Mouse (Mus musculus) cerebellum, adult 9-10 months (tissue): ENCODE measurements around the gene Coq8a.

Source experiments
- DNase-seq: peaks from one replicate; pipeline ENCODE4 v3.0.0; 2022

Coq8a gene

DNA sequence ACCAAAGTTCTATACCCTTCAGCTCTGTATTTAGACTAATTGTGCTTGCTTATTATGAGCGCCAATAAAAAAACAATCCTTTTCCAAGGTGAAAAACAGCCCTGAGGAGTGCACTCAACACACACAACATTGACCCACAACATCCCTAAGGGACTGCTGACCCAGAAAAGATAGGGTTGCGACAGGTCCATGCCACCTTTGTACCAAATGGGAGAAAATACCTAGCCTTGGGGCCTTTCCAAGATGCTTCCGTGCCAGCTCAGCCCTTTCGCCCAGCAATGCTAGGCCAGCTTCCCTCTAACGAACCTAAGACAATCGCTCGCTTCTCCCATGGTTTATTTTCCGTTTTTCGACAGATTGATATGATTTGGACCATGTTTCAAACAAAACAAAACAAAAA, 2.9 kb downstream of the Coq8a start:
- DNase-seq = peak; percentile 63

DNA sequence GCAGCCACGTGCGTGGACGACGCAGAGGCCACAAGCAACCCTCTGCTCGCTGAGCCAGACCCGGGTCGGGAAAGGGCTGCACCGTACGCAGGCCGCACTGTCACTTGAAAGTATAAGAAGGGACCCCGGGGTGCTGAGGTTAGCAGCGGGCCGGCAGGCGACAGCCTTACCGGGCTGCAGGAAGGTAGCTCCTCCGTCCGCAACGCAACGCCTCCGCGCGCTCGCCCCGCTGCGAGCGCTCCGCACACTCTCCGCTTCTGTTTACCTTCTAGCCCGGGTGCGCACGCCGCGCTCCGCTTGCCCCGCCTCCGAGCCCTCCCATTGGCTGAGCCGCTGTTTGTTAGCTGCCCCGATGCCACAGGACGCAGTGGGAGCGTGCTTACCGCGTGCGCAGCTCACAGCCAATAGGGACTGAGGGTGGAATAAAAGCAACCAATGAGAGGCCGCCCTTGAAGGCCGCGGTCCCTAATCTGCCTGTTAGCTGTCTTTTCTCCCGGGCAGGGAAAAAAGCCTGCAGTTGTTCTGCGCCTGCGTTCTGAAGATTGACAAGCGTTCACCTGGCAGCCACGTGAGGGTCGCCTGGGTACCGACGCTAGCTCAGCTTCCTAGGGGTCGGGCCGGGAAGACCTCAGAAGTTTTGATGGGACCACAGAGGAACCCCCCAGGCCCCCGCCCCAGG, 3.6 kb downstream of the Coq8a start:
- DNase-seq = peak; percentile 99

DNA sequence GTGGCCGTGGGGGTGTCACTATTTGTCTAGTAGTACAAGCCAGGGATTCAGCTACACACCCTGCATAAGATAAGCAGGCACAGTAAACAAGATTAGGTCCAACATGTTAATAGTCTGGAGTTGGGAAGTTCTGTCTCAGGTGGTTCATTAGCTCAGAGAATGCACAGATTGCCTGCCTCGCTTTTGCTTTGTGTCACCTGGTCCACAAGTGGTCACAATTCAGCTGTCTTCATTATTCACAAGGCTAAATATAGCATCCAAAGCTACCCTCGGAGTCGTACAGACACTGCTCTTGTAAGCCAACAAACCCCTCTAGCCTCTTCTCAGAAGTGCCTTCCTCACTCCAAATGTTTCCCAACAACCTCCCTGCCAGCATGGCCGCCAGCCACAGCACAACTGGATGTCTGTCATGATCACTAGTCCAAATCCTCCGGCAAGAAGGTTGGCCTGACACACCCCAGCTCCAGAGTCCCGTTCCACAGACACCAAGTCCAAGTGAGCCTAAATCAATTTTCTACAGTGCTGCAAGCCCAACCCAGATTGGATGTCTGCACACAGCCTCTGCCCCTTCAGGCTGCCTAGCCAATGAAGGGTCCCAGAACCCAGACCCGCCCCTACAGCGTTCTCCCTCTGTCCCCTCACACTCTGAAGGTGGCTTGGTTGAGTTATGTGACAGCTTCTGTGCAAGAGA, 4.5 kb downstream of the Coq8a start:
- peak; percentile 61 for DNase-seq

DNA sequence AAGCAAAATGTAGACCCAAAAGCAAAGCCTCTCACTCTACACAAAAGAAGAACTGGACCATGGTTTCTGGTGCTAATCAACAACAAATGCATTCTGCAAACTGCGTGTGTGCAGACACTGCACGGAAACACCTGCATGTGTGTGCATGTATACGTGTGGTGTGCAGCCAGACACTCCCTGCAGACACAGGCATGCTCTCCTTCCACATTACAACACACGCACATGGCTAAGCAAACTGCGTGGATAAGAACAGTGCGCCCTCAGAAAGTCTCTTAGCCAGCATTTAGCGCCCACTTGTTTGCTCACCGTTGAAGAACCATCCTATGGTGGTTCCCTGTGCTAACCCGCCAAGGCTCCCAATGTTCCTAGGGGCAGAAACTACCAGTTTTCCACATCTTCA, 5.4 kb downstream of the Coq8a start:
- DNase-seq = no peak

DNA sequence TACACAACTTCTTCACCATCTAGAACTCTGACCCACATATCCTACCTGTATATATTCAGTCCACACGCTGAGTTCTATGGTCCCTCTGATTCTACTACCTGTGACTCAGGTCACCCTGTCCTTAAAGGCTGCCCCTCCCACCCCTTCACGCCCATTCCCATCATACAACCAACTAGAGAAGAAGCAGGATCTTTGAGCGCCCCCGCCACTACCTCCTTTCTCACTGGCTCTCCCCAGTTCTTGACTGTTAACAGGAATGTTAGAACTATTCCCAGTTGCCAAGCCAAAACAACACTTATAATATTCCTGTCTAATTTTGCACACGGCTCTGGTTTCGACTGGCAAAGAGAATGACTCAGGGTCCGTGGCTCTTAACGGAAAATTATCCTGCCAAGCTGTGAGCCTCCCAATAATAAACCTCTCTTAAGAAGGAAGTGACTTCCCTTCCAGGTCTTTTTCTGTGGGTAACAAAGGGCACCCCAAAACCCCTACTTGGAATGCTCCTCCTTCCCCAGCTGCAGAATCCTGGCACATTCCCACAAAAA, 5.9 kb downstream of the Coq8a start:
- DNase-seq = no peak

DNA sequence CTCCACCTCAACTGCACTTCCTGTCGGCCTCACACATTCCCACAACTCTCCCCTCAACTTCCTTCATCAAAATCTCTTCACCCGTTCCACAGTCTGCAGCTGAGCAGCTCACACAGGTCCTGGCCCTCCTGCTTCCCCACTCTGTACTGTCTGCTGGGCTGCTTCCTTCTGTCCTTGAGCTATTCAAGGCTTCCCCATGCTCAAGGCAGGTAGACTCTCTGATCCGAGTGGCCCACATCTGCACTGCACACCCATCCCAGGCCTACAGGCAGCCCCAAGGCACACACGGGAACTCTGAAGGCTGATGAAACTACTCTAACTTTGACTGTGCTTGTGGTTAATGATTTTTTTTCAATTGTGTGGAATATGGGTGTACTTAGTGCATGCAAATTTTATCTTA, 6.5 kb downstream of the Coq8a start:
- no peak for DNase-seq

DNA sequence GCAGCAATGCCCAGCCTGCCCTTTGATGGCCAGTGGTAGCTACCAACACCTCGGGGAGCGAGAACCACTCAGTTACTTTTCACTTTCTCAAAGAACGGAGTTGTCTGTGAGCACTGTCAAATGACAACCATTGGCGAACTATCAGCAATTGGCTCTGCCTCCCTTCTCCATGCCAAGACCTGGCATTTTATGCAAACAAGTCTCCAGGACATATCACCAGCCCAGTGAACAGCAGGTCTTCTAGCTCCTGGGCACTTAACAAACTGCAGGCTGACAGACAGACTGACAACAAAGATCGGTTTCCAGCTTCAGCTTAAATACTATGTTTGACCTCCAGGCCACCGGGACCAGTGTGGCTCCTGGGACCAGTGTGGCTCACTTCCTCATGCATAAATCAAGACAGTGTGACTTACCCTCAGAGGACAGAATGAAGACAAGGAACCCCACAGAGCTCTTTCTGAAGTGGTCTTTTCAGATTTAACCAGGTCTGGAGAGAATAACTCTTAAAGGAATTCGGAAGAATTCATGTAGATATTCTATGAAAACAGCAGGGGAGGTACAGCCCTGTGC, 7.7 kb downstream of the Coq8a start:
- DNase-seq = no peak

DNA sequence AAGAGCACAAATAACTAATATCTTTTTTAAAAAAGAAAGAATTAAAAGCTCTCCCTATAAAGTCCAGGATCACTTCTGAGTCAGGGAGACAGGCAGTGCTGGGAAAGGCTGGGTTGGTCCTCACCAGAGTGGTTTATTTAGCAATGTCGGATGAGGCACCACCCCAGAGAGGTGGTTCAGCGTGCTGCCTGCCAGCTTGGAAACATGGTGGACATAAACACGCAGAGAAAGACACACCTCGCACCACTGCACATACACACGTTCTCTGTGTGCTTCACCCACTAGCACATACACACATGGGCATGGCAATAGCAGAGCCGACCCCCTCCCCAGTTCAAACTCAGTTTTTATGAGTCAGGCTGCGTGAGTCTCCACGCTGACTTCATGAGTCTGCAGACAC, 8.3 kb downstream of the Coq8a start:
- DNase-seq = no peak

DNA sequence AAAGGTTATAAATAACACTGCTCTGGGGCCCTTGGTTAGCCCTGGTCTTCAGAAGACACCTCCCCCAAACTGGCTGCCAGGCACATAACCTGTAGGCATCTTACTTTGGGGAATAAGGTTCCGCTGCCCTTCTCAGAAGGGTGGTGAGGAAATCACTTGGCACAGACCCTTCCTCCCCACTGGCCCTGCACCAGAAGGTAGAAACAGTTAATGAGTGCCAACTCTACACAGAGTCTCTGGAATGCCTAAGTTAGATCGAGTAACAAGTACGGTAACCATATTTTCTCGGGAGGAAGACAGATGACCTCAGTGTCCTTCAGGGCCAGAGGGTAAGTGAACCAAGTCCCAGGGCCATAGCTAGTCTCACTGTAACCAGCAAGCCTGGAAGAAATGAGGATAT, 10.5 kb downstream of the Coq8a start:
- no peak for DNase-seq

DNA sequence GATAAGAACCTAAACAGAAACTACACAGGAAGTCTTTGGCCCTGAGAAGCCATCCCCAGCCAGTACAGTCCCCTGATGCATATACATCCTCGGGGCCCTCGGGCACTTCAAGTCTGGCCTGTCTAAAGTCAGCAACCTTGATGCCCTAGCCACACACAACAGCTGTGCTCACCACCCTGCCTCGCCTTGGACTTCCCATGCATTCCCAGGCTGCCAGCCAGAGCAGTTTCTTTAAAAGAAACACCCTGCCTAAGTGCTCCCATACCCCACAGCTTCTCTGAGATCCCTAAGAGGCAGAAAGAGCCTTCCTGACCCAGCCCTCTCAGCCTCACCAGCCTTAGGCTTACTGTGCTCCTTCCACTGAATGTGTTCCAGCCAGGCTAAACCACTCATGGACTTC, 13.0 kb downstream of the Coq8a start:
- no peak for DNase-seq

DNA sequence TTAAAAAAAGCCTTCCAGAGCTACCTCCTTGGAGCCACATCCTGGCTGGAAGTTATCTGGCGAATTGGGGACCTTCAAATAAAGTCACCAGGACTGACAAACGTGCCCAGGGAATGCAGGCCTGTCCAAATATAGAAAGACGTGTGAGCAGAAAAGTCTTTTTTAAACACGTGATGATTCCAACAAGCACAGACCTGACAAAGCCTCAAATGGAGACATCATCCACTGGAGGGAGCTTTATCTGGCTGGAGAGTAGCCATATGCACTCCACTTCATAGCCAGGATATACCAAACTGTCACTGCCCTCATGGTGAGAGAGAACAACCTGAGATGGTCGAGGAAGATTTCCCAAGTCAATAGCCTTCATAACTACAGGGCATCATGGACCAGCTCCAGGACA, 13.5 kb downstream of the Coq8a start:
- no peak for DNase-seq

DNA sequence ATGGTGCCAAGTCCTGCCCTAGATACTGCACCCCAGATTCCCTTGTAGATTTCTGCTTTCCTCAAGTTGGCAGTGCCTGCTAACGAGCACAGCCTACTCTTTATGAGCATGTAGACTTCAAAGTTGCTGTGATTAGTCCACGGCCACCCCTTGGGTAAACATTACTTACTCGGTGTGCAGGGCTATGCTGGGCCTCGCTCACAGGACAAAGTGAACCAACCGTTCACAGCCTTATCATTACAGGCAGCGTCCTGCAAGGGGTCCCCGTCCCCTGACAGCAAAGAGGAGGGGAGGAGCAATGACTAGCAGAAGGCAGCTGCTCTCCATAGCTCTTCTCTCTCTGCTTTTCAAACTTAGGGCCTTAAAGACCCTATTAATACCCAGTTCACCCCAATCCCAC, 14.6 kb downstream of the Coq8a start:
- DNase-seq = no peak

DNA sequence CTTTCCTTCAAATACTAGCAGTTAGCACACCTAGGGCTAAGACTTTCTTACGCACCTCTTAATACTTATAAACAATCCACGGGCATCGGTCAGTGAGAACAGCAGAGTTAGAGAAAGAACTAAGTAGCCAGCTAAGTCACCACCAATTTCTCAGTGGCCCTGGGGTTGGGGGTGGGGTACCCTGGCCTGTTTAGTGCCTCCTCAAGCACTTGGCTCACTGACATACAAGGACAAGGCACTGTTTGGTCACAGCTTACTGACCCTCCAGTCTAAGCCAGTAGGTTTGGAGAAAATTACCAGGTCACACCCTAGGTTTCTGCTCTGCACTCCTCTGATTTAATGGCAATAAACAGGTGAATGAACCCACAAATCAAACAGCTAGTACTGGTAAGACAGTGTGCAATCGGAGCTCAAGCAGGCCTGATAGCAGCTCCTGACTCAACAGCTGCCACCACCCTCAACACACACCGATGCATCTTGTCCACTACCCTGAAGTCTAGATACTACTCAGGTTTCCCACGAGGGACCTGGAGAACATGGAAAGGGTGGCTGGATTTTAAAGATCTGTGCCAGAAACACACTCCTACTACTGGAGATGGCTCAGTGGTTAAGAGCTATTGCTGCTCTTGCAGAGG, 15.8 kb downstream of the Coq8a start:
- DNase-seq = no peak

DNA sequence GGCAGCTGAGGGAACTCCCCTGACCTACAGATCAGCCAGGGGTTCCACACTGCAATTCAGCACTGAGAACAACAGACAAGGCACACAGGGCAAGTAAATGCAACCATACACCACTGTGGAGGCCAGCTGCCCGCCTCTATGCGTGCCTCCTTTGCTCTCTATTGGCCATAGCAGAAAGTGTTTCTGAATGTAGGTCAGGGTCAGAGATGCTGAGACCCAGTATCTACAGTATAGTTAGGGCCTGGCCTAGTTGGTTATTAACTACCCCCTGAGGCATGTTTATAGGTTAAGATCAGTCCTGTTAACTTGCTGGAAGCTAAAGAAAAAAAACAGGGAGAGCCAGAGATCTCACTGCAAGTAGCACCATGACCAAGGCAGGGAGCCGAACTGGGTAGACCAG, 16.7 kb downstream of the Coq8a start:
- DNase-seq = no peak

DNA sequence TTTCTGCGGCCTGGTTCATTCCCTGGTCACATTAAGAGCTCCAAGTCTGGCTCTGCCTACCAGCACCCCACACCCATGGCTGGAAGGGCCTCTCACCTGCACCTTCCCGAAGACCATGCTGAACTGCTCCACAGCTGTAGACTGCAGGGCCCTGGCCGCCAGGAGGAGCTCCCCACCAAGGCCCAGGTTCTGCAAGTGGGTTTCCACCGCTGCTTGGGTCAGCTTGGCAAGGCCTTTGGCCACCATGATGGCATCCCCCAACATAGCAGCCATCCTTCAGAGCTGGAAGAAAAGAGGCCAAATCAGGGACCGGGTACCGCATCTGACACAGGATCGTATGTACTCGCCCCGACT, 17.5 kb downstream of the Coq8a start:
- no peak for DNase-seq

DNA sequence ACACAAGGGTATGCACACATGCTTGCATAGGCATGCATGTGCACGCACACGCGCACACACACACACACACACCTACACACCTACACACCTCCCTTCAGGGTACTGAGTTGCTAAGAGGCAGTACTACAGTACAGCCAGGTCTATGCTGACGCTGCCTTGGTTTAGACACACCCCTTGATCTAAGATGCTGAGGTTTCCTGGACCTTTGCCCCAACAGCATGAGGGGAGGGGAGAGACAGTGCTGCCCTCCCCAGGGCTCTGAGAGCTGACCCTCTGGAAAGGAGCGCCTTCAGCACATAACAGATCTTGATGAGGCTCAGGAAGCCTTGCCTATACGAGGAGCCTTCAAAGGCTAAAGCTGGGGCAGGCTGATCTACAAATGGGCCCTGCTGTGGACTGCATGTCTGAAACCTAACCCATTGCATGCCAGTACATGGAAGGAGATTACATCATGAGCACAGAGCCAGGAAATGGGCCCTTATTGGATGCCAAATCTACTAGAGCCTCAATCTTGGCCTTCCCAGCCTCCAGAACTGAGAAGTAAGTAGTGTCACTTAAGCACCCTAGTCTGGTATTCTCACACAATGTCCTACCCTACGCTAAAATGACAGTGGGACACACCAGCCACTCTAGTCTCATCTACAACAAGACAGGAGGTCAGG, 18.0 kb downstream of the Coq8a start:
- no peak for DNase-seq

DNA sequence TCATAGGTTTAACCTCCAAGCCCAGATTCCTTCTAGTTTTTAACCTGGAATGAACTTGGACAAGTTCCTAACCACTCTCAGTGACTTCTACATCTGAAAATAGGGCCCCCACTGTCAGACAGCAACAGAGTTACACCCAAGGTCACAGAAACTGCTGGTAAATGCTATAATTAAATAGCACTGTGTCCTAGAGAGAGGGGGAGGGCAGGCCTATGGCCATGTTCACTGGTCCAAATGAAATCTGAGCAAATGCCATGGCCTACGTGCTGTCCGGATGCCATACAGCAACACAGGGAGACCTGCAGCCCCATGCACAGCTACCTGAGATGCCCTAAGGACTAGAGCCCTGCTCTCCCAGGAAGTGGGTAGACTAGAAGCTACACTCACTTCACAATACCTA, 19.6 kb downstream of the Coq8a start:
- no peak for DNase-seq

DNA sequence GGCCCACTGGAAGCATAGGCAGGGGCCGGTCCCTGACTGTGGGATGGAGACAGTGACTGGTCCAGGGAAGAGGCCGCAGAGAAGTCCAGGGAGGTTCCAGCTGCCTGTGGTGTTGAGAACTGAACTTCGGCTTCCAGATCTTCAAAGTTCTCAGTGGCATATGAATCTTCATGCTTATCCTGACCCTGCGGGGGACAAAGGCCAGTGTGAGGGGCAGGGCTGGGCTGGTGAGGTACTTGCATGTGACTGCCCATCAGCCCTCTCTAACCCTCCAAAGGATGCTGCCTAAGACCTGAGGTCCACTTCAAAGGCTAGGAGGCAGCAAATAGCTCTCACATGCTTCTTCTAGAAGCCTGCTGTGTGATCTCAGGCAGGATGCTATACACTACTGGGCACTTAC, 20.3 kb downstream of the Coq8a start:
- no peak for DNase-seq

DNA sequence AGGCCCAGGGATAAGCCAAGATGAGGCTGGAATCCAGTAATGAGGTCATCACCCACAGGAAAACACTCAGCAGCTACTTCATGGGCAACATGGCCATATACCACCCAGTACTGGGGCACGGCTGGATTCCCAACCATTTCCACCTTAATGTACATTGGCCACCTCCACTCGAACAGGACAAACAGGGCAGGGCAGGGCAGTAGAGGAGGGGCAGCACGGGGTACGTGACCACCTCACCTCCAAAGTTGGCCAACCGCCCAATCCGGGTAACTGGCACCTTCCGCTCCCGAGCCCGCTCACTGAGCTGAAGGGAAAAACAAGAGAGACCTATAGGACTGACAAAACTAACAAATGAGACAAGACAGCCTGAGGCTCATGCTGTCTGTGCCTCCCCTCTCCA, 21.1 kb downstream of the Coq8a start:
- no peak for DNase-seq

DNA sequence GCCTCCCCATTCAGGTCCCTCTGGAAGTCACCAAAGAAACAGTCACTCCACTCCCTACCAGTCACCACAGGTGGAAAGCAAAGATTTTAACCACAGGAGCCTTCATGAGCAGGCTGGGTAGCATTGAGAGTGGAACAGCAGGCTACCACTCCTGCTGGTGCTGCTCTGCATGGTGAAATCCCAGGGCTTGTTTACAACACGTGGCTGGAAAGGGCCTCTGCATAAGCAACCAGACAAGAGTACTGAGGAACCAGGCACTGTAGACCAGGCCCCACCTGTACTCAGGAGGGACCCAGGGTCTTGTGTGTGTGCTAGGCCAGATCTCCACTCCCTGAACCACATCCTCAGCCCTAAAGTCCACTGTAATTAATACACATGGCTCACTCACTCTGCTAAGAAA, 22.6 kb downstream of the Coq8a start:
- no peak for DNase-seq

DNA sequence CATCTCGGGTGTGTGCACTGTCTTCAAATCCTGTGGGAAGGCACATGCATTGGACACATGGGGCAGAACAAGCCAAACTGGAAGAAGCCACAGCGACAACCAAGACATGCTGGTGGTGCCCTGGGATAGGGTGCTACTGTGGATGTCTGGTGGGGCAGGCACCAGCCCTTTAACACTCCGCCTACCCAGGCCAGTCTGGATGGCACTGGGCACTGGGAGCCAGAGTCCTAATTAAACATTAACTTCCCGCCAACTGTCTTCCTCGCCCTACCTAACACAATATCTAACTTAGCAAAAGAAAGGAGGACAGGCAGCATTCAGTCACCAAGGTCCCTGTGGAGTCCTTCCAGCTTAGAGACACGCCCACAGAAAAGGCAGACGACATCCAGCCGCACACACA, 23.8 kb downstream of the Coq8a start:
- DNase-seq = no peak

DNA sequence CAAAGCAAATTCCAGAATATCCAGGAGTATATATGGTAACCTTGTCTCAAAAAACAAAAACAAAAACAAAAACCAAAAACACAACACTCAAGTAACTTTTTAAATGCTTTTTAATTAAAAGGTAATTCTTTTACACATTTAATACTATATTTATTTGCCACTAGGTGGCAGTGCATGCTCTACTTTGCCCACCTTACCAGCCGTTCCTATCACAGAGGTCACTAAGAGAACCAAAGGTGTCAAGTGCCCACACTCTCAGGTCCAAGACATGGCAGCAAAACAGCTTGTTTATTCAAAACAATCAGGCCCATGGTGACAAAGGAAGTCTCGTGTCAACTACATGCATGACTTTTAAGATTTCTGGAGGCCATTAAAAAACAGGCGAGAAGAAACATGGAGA, 24.2 kb downstream of the Coq8a start:
- no peak for DNase-seq

DNA sequence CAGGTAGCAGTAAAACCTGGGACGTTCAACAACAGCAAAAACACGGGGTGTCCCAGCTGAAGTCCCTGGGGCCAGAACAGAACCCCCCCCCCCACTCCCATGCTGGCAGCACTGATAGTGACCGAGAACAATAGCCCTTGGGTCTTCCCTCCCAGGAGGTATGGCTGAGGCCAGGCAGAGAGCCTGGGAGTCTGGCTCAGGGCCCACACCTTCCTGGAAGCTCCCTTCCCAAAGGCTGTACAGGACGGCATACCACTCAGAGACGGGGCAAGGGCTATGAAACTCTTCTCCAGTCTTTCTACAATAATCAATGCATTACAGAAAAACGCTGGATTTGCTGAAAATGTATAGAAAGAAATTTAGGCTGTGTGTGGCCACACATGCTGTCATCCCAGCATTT, 24.7 kb downstream of the Coq8a start:
- no peak for DNase-seq

DNA sequence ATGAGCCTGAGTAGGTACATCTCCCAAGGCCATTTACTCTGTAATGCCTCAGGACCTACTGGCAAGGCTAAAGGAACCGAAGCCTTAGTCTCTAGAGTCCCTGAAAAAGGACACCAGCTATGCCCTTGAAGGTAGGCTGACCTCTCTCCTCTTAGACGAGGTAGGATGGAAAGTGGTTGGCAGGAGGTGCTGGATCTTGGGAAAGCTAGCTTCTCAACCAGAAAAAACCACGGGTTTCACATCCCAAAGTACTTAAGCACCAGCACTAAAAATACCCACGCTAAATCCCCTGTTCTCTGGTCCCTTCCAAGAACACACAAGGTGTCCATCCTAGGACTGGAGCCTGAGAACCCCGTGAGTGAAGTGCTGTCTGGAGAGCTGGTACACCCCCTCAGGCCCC, 26.4 kb downstream of the Coq8a start:
- DNase-seq = no peak
